Mouse (Mus musculus): ENCODE results near the gene Rps3. TPM values are rescaled to one million over a fixed set of nuclear protein-coding genes. Genes with fewer than 3 reads are reported as not detected.
A peak's percentile ranks its signal among the peaks of the same experiment; 100 is the strongest.

The Rps3 gene
- total RNA-seq, 2 experiments from 2014 or later, result 511 to 548 TPM

GRCm38 (mm10) chr7:99444012-99444411 lies 39.5 kb downstream of the Rps3 start:
- no peak for DNase-seq (ENCODE audit: low spot score in 2 of 2)

GRCm38 (mm10) chr7:99443164-99443563 lies 40.4 kb downstream of the Rps3 start:
- DNase-seq (ENCODE audit: low spot score in 2 of 2), result no peak

- DNase-seq (ENCODE audit: low spot score in 2 of 2), result peak in 1 of 2 experiments; percentile 32
Measured at GRCm38 (mm10) chr7:99441534-99442072, 41.9 kb downstream of the Rps3 start.

- DNase-seq (ENCODE audit: low spot score in 2 of 2), result no peak
Measured at GRCm38 (mm10) chr7:99438881-99439280, 44.7 kb downstream of the Rps3 start.

GRCm38 (mm10) chr7:99436530-99436929 lies 47.0 kb downstream of the Rps3 start:
- DNase-seq (ENCODE audit: low spot score in 2 of 2), result no peak

- DNase-seq (ENCODE audit: low spot score in 2 of 2), result no peak
Measured at GRCm38 (mm10) chr7:99434672-99435250, 48.8 kb downstream of the Rps3 start.

GRCm38 (mm10) chr7:99432863-99433262 lies 50.7 kb downstream of the Rps3 start:
- no peak for DNase-seq (ENCODE audit: low spot score in 2 of 2)

GRCm38 (mm10) chr7:99432248-99432647 lies 51.3 kb downstream of the Rps3 start:
- DNase-seq (ENCODE audit: low spot score in 2 of 2), result no peak

- DNase-seq (ENCODE audit: low spot score in 2 of 2), result no peak
Measured at GRCm38 (mm10) chr7:99430246-99430645, 53.3 kb downstream of the Rps3 start.

- no peak for DNase-seq (ENCODE audit: low spot score in 2 of 2)
Measured at GRCm38 (mm10) chr7:99429786-99430185, 53.8 kb downstream of the Rps3 start.

GRCm38 (mm10) chr7:99428836-99429235 lies 54.7 kb downstream of the Rps3 start:
- no peak for DNase-seq (ENCODE audit: low spot score in 2 of 2)

GRCm38 (mm10) chr7:99427987-99428386 lies 55.6 kb downstream of the Rps3 start:
- no peak for DNase-seq (ENCODE audit: low spot score in 2 of 2)

Other genes with a start within 250 kb of the Rps3 start
- gene Mogat2, start 245.1 kb downstream of the Rps3 start, total RNA-seq (2021), result under 1 TPM; 0.43 to 0.99 TPM
- 10 to 100 TPM in 1 of 2 experiments, 1 to 10 TPM in 1; 6.6 to 10.9 TPM for gene Map6, start 216.3 kb downstream of the Rps3 start, total RNA-seq (2021)
- 100 to 1,000 TPM; 244 to 442 TPM for gene Serpinh1, start 130.5 kb downstream of the Rps3 start, total RNA-seq (2021)
- 1 to 10 TPM; 5.4 to 7.5 TPM for gene Gdpd5, start 102.3 kb downstream of the Rps3 start, total RNA-seq (2021)
- under 1 TPM; 0.19 to 0.46 TPM for gene Klhl35, start 17.7 kb downstream of the Rps3 start, total RNA-seq (2021)
- gene Arrb1, start 51.7 kb upstream of the Rps3 start, total RNA-seq (2021), result 10 to 100 TPM; 38.3 to 43.6 TPM
- 10 to 100 TPM; 17.5 to 29.5 TPM for gene Tpbgl, start 143.4 kb upstream of the Rps3 start, total RNA-seq (2021)
- gene Slco2b1, start 227.6 kb upstream of the Rps3 start, total RNA-seq (2021), result 10 to 100 TPM; 21.0 to 25.3 TPM
- under 1 TPM in 1 of 2 experiments, not detected in 1; 0.42 TPM for gene Olfr520, start 246.5 kb upstream of the Rps3 start, total RNA-seq (2021)

Measured in adrenal gland, adult 18-20 months (tissue).